Mouse (Mus musculus): Measurements from ENCODE around the gene Inpp1.

The Inpp1 gene

DNA sequence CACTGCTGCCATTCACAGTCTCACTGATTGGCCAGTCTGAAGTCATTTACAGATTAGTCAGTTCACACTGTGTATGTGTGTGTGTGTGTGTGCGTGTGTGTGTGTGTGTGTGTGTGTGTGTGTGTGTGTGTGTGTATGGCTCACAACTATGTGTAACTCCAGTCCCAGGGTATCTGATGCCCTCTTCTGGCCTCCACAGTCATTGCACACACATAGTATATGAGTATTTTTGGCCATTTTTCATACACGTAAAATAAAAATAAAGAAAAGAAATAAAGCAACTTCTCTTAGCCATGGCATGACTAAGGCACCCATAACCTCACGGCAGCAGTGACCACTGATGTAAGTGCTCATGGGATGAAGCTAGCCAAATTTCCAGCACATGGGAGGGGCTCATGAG, 23.8 kb downstream of the Inpp1 start:
- DNase-seq (ENCODE audit: low spot score in 2 of 2), result no peak

DNA sequence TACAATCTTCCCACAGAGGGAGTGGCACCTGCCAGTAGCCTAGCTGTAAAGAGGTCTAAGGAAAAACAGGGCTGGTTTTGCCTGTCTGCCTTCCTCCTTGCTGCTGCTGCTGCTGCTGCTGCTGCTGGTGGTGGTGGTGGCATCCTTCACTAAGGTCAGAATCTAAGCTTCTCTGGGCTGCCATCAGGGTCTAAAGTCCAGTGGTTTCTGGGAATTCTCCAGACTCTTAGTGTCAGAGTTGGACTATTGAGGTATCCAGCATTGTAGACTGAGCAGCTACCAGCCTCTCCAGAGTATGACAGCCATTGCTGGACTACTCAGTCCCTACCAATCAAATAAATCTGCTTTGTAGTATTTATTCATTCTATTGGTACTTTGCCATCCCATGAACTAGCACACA, 24.8 kb downstream of the Inpp1 start:
- DNase-seq (ENCODE audit: low spot score in 2 of 2), result no peak

DNA sequence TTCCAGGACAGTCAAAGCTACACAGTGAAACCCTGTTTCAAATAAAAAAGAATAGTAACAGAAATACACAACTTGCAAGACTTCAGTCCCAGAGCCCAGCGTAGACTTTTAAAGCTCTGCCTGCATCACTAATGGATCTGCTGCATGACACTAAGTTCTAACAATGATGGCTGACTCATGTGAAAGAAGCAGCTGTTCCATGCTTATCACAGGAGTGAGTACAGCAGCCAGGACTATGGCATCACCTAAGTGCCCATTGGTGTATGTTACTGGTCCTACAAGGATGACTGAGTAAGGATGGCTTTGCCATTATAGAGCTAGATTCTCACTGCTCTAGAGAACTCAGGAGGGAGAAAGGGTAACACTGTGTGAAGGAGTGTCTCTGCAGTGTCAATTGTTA, 30.2 kb downstream of the Inpp1 start:
- DNase-seq (ENCODE audit: low spot score in 2 of 2), result no peak

DNA sequence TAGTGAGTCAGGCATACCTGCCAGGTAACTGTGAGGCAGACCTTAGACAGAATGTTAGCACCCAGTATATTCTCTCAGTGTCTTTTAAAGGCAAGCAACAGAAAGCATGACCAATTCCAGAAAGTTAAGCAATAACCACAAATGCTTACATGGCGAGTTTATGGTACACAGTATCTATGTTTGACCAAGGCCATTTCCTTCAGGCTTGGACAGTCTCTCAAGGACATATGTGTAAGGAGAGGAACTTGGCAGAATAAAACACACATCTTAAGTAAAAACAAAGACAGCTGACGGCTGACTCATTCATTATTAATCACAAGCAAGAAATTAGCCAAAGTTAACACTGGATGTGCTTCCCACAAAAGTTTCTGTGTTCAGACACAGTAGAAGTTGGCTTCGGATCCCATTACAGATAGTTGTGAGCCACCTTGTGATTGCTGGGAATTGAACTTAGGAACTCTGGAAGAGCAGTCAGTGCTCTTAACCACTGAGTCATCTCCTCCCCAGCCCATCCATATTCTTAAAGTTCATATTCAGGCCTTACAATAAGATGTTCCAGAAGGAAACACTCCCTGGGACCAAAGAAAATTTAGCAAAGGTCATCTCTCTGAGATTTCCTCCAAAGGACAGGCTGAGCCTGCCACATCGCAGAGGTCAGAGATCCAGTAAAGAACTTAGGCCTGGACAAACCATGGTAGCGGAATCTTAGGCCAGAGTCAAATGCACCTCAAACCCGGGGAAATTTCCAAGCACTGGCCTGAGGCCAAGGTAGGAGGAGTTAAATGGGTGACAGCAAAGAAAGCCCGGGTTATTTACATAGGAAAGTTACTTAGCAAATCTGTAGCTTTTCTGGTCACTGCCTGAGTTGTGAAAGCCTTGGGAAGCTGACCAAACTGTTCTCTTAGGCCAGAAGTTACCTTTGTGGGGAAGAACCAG, 52.0 kb downstream of the Inpp1 start:
- DNase-seq (ENCODE audit: low spot score in 2 of 2), result no peak

DNA sequence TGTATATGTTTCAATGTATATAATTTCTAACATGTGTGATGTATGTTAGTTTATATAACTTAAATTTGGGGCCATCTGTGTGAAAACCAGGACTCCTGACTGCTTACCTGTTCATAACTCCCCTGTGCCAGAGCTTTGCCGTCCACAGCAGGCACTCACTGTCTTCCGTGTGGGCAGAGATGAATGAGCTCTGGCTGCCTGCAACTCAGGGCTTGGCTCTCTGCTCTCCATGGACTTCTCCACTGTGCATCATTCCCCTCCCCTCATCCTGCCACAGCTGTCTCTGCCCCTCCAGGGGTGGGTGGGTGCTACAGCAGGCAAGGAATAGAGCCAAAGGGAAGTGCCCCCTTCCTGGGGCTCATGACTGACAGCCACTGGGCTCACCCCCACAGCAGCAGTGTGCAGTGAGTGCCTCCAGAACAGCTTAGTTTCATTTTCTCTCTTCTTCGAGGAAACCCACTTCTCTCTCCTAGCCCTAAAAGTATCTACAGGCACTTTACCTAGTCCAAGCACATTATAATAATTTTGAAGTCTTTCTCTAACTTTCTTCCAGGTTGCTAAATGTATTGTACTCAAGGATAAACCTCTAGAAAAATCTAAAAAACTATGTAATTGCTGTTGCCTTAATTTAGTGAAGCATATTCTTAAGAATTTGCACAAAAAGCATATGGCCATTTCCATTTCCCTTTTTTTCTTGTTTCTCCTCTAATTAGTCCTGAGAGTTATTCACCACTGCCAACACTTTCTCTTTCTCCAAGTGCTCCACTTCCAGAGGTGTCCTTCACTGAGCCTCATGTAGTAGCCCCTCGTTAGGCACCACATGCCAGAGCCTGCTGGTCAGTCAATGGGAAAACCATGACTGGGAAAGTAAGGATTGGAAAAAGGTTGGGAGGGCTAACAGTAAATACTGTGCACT, 53.3 kb downstream of the Inpp1 start:
- DNase-seq (ENCODE audit: low spot score in 2 of 2), result no peak

DNA sequence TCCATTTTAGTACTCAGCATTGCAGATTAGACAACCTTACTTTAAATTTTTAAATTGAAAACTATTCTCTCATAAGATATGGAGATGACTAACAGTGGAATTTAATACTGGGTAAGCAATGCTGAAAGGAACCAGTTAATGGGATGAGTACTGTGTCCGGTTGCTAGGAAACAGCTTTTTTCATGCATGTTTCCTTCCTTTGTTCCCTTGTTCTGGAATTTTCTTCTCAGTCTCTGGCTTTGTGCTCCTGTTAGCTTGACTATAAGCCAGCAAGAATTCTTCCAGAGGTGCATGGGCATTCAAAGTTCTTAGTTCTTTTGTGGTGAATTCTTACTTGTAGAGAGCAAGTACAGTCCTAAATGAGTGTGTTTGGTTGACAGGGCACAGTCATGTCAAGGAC, 59.3 kb downstream of the Inpp1 start:
- no peak for DNase-seq (ENCODE audit: low spot score in 2 of 2)

DNA sequence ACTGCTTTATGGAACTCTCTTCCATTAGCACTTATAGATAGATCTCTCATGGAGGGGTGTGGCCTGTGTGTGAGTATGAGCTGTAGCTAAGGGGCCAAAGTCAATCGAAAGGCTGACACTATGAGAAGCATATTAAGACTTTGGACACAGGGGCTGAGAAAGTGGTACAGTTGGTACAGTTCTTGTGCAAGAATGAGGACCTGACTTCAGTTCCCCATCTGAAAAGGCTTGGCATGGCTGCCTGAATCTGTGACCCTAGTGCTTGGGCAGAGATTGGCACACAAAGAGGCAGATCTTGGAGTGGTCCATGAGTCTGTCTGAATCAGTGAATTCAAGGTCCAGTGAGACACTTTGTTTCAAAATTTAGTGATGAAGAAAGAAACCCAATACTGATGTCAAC, 63.2 kb downstream of the Inpp1 start:
- DNase-seq (ENCODE audit: low spot score in 2 of 2), result no peak

DNA sequence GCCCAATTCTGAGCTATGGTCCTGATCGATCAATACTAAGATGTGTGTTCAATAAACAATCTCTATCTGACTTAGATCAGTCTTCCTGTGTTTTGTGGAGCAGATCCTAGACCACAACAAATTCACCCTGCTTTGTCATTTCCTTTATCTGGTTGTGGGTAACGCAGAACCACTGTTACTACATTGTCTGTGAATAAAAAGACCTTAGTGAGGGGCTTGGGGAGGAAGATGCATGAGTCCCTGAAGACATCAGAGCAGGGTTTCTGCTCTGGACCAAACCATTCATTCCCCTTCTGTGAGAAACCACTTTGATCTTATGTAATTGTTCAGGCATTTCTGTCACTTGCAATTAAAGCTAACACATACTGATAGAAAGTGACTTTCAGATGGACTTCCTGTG, 63.7 kb downstream of the Inpp1 start:
- DNase-seq (ENCODE audit: low spot score in 2 of 2), result no peak

DNA sequence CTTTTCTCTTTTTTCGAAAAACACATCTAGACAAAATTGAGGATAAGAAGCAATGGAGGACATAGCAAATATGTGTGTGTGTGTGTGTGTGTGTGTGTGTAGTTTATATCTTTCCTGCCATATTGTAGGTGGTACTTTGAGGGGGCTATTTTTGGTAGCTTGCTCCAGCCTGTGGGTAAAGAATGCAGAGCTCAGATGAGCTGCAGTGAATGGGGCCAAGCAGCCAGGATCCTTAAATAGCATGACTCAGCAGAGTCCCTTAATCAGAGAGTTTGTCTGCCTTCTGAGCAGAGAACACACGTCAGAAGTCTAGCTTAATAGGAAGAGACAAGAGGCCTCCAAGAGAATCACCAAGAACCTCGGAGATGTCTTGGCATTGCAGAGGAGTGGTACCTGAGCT, 64.8 kb downstream of the Inpp1 start:
- no peak for DNase-seq (ENCODE audit: low spot score in 2 of 2)

DNA sequence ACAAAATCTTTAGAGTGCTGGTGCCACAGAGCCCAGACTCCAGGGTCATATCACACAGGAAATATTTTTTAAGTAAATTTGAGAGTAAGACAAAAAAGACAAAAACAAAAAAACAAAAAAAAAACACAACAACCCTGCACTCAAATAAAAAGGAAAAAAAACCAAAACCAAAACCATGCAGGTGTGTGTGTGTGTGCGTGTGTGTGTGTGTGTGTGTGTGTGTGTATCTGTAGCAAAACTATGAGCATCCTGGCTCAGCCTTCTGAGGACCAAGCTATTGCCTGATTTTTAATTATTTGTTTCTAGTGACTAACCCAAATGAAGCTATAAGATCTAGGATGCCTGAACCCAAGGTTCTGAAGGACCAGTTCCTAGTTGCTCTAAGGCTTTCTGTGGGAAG, 65.9 kb downstream of the Inpp1 start:
- DNase-seq (ENCODE audit: low spot score in 2 of 2), result no peak

DNA sequence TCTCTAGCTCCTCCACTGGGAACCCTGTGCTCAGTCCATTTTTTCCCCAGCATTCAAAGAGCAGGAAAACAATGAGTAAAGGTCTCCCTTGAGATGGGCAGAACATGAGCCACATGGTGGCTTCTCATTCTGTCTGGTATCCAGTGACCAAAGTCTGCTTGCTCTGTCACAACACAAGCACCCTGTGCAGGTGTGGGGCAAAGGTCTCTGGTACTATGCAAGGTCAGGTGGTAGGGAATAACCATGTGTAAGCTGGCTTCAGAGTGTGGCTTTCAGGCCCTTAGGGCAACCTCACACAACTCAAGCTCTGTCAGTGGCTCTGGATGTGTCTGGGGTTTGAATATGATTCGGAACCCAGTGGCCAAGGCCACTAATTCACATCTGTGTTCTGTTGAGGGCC, 67.5 kb downstream of the Inpp1 start:
- no peak for DNase-seq (ENCODE audit: low spot score in 2 of 2)

DNA sequence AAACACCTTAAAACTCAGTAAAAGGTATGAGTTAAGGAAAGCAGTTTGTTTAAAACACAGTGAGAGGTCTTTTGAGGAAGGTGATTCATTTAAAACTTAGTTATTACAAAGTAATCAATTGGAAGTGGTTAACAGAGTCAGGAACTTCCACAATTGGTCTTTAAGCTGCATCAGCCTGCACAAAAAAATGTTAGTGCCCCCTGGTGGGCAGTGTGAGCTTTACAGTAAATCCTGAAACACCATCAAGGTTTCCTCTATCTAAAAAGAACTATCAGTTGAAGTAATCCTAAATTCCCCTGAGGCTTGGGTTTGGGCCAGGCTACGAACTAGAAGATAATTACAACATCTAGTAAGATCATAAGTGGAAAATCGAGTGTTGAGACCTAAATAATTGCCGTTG, 69.2 kb downstream of the Inpp1 start:
- peak; percentile 40 to 75 for DNase-seq (ENCODE audit: low spot score in 2 of 2)

DNA sequence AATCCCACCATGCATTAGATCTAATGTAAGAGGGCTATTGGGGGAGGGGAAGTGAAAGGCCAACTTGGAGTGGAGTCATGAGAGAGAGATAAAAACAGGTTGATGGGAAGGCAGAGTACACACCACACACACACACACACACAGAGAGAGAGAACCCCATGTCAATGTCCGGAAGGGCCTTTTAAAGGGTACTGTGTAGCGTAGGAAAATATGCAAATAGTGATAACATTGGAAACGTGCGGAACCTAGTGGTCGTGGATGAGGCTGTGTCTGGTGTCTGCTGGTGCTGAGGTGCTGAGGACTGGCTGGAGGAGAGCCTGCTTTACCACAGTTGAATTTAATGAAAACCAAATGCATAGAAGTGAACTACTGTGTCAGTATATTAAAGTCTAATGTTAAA, 74.9 kb downstream of the Inpp1 start:
- DNase-seq (ENCODE audit: low spot score in 2 of 2), result no peak
